Mouse (Mus musculus): Measurements from ENCODE around the gene Krtap5-1. TPM values are rescaled to one million over a fixed set of nuclear protein-coding genes. Genes with fewer than 3 reads are reported as not detected.

Krtap5-1 gene
- polyA plus RNA-seq (2012; rRNA removed; ENCODE audit: low replicate concordance) = not detected in 2 replicates

GRCm38 (mm10) chr7:142297018-142297417 lies at the start of gene Krtap5-1:
Gene Krtap5-1 (minus strand): TSS chr7:142297118.

GRCm38 (mm10) chr7:142303249-142303648 lies 6.3 kb upstream of the Krtap5-1 start, which contains the start of gene Krtap5-4:
Gene Krtap5-4 (plus strand): TSS chr7:142303549.

GRCm38 (mm10) chr7:142274263-142274662 lies 22.7 kb downstream of the Krtap5-1 start, which contains the start of gene Gm4559:
Gene Gm4559 (minus strand): TSS chr7:142274363.

GRCm38 (mm10) chr7:142258254-142258653 lies 38.7 kb downstream of the Krtap5-1 start, which contains the start of gene Gm2431:
Gene Gm2431 (minus strand): TSS chr7:142258354.

Other genes with a start within 250 kb of the Krtap5-1 start
- 58.9 and 65.2 TPM in 2 replicates for gene Mob2, start 236.1 kb downstream of the Krtap5-1 start, polyA plus RNA-seq (2012; rRNA removed; ENCODE audit: low replicate concordance)
- 7.4 and 12.9 TPM in 2 replicates for gene Dusp8, start 201.3 kb downstream of the Krtap5-1 start, polyA plus RNA-seq (2012; rRNA removed; ENCODE audit: low replicate concordance)
- not detected in 2 replicates for gene Gm45618, start 176.4 kb downstream of the Krtap5-1 start, polyA plus RNA-seq (2012; rRNA removed; ENCODE audit: low replicate concordance)
- gene Gm39115, start 161.1 kb downstream of the Krtap5-1 start, polyA plus RNA-seq (2012; rRNA removed; ENCODE audit: low replicate concordance) = not detected in 2 replicates
- gene Gm45337, start 152.5 kb downstream of the Krtap5-1 start, polyA plus RNA-seq (2012; rRNA removed; ENCODE audit: low replicate concordance) = not detected in 2 replicates
- not detected in 2 replicates for gene Gm29735, start 140.0 kb downstream of the Krtap5-1 start, polyA plus RNA-seq (2012; rRNA removed; ENCODE audit: low replicate concordance)
- not detected in 2 replicates for gene Gm4553, start 131.4 kb downstream of the Krtap5-1 start, polyA plus RNA-seq (2012; rRNA removed; ENCODE audit: low replicate concordance)
- gene Krtap5-2, start 121.1 kb downstream of the Krtap5-1 start, polyA plus RNA-seq (2012; rRNA removed; ENCODE audit: low replicate concordance) = not detected in 2 replicates
- gene Gm10153, start 106.7 kb downstream of the Krtap5-1 start, polyA plus RNA-seq (2012; rRNA removed; ENCODE audit: low replicate concordance) = not detected in 2 replicates
- gene Krtap5-3, start 95.8 kb downstream of the Krtap5-1 start, polyA plus RNA-seq (2012; rRNA removed; ENCODE audit: low replicate concordance) = not detected in 2 replicates
- gene Gm7579, start 85.3 kb downstream of the Krtap5-1 start, polyA plus RNA-seq (2012; rRNA removed; ENCODE audit: low replicate concordance) = not detected in 2 replicates
- not detected in 2 replicates for gene Krtap5-5, start 67.1 kb downstream of the Krtap5-1 start, polyA plus RNA-seq (2012; rRNA removed; ENCODE audit: low replicate concordance)
- not detected in 2 replicates for gene Gm40460, start 56.0 kb downstream of the Krtap5-1 start, polyA plus RNA-seq (2012; rRNA removed; ENCODE audit: low replicate concordance)
- gene Gm2431, start 38.8 kb downstream of the Krtap5-1 start, polyA plus RNA-seq (2012; rRNA removed; ENCODE audit: low replicate concordance) = not detected in 2 replicates
- gene Gm4559, start 22.8 kb downstream of the Krtap5-1 start, polyA plus RNA-seq (2012; rRNA removed; ENCODE audit: low replicate concordance) = not detected in 2 replicates
- not detected in 2 replicates for gene Krtap5-4, start 6.4 kb upstream of the Krtap5-1 start, polyA plus RNA-seq (2012; rRNA removed; ENCODE audit: low replicate concordance)
- 3.4 and 6.1 TPM in 2 replicates for gene Ifitm10, start 76.6 kb upstream of the Krtap5-1 start, polyA plus RNA-seq (2012; rRNA removed; ENCODE audit: low replicate concordance)
- gene Gm49369, start 85.5 kb upstream of the Krtap5-1 start, polyA plus RNA-seq (2012; rRNA removed; ENCODE audit: low replicate concordance) = 1.5 and 1.8 TPM in 2 replicates
- gene Ctsd, start 90.9 kb upstream of the Krtap5-1 start, polyA plus RNA-seq (2012; rRNA removed; ENCODE audit: low replicate concordance) = 2,649 and 4,302 TPM in 2 replicates
- 11.9 TPM in 1 of 2 replicates, not detected in the other for gene Syt8, start 137.7 kb upstream of the Krtap5-1 start, polyA plus RNA-seq (2012; rRNA removed; ENCODE audit: low replicate concordance)
- 0.60 and 31.9 TPM in 2 replicates for gene Tnni2, start 144.7 kb upstream of the Krtap5-1 start, polyA plus RNA-seq (2012; rRNA removed; ENCODE audit: low replicate concordance)
- gene Lsp1, start 163.7 kb upstream of the Krtap5-1 start, polyA plus RNA-seq (2012; rRNA removed; ENCODE audit: low replicate concordance) = 237 and 1,012 TPM in 2 replicates
- gene Tnnt3, start 201.7 kb upstream of the Krtap5-1 start, polyA plus RNA-seq (2012; rRNA removed; ENCODE audit: low replicate concordance) = 0.37 and 6.9 TPM in 2 replicates
- gene Mrpl23, start 235.6 kb upstream of the Krtap5-1 start, polyA plus RNA-seq (2012; rRNA removed; ENCODE audit: low replicate concordance) = 15.2 and 29.9 TPM in 2 replicates